Mouse (Mus musculus) forebrain, postnatal 0 days (tissue): ENCODE results near the gene Fmnl1. TPM values are rescaled to one million over a fixed set of nuclear protein-coding genes. Genes with fewer than 3 reads are reported as not detected.

ENCODE experiments used
- ATAC-seq: fragments of 200-750 bp; cut with Nextera tagmentation; 2 replicates; pipeline ENCODE4 v1.8.0; 2017; ENCODE audit warnings: mild to moderate bottlenecking, moderate library complexity
- DNase-seq: peaks from one replicate; pipeline ENCODE4 v3.0.0-alpha.2; 2015
- H3K27ac ChIP-seq: fragments of 300-500 bp; sonication (generic); 2 replicates; pipeline ENCODE4 v1.5.1; 2014; ENCODE audit warnings: low read depth, mild to moderate bottlenecking, antibody characterized with exemption, low read length, moderate library complexity, mixed read lengths
- H3K27me3 ChIP-seq: fragments of 300-500 bp; sonication (generic); 2 replicates; pipeline ENCODE4 v1.6.1; 2014; ENCODE audit warnings: mild to moderate bottlenecking, low read length, mixed read lengths; ENCODE audit not compliant: insufficient read depth
- H3K36me3 ChIP-seq: fragments of 300-500 bp; sonication (generic); 2 replicates; pipeline ENCODE4 v1.6.1; 2014; ENCODE audit warnings: mild to moderate bottlenecking, moderate library complexity; ENCODE audit not compliant: insufficient read depth
- H3K4me1 ChIP-seq: fragments of 300-500 bp; sonication (generic); 2 replicates; pipeline ENCODE4 v1.6.1; 2014; ENCODE audit warnings: antibody characterized with exemption; ENCODE audit not compliant: insufficient read depth
- H3K4me2 ChIP-seq: fragments of 300-500 bp; sonication (generic); 2 replicates; pipeline ENCODE4 v1.6.1; 2014; ENCODE audit warnings: low read depth, mild to moderate bottlenecking, moderate library complexity
- H3K4me3 ChIP-seq: fragments of 300-500 bp; sonication (generic); 2 replicates; pipeline ENCODE4 v1.5.1; 2014; ENCODE audit warnings: low read depth, low read length, mixed read lengths
- H3K9ac ChIP-seq: fragments of 300-500 bp; sonication (generic); 2 replicates; pipeline ENCODE4 v1.6.1; 2014; ENCODE audit warnings: mild to moderate bottlenecking
- H3K9me3 ChIP-seq: fragments of 300-500 bp; sonication (generic); 2 replicates; pipeline ENCODE4 v1.6.1; 2016; ENCODE audit warnings: low read length
- CTCF ChIP-seq: sonication (generic); IDR thresholded peaks from 2 replicates; pipeline ENCODE4 v1.5.1; 2016; ENCODE audit warnings: antibody characterized with exemption, control low read depth, low read depth
- WGBS: fragments of 180-500 bp; shearing (Covaris S2); extraction: QIAGEN DNeasy Blood & Tissue Kit; methylation state at CpG from one replicate; pipeline ENCODE4 v1.1.7; 2014; 5-methylcytosine and 5-hydroxymethylcytosine counted together
- polyA plus RNA-seq: library from polyadenylated mRNA; unstranded; fragments of >200 nt; fragmentation: Nextera tagmentation; extraction: Ambion mirVana; gene quantifications from 2 replicates; pipeline ENCODE4 v1.2.1, GENCODE M21; 2015
- total RNA-seq: library from RNA; depleted of rRNA; stranded (reverse); fragments of >200 nt; gene quantifications from 2 replicates; pipeline ENCODE4 v1.2.3, GENCODE M21; 2014

Fmnl1 gene
- total and polyA plus RNA-seq, 2 experiments from 2014 or later, result 7.1 to 9.4 TPM

- no peak for DNase-seq
- H3K27ac ChIP-seq, result no peak overlapping the region
- H3K4me2 ChIP-seq, result no peak overlapping the region
- peaks cover 8% of the 10 kb centered on the region for H3K36me3 ChIP-seq
- no peak for ATAC-seq
- H3K27me3 ChIP-seq, result no peaks in the 10 kb centered on the region
- no peak overlapping the region for H3K4me3 ChIP-seq
- H3K9me3 ChIP-seq, result no peaks in the 10 kb centered on the region
- H3K4me1 ChIP-seq, result no peaks in the 10 kb centered on the region
- no peak overlapping the region for H3K9ac ChIP-seq
- 76% methylated on average over 3 of the region's 3 CpGs for WGBS
- TF ChIP-seq CTCF, result no peak
Measured at GRCm38 (mm10) chr11:103181911-103182310, 11.0 kb downstream of the Fmnl1 start.

GRCm38 (mm10) chr11:103184891-103185290, 14.0 kb downstream of the Fmnl1 start:
- DNase-seq (peak; percentile 62), ATAC-seq (0 out of 2 replicates have a peak, but pooled peaks have one; percentile 34)
- WGBS, result 40% methylated on average over 2 of the region's 2 CpGs

GRCm38 (mm10) chr11:103192230-103192955, 21.5 kb downstream of the Fmnl1 start:
- H3K4me2 ChIP-seq, result peak overlapping the region; percentile 68
- ATAC-seq (peak; percentile 26), DNase-seq (peak; percentile 22)
- H3K9me3 ChIP-seq, result no peaks in the 10 kb centered on the region
- H3K9ac ChIP-seq, result peak overlapping the region; percentile 46
- no peak for TF ChIP-seq CTCF
- peaks cover 6% of the 10 kb centered on the region; the same call in 1 of the 2 replicates for H3K4me1 ChIP-seq
- peaks cover 30% of the 10 kb centered on the region for H3K36me3 ChIP-seq
- H3K27me3 ChIP-seq, result peaks cover 27% of the 10 kb centered on the region
- H3K27ac ChIP-seq, result no peak overlapping the region
- 16% methylated on average over 28 of the region's 28 CpGs for WGBS
- peak overlapping the region; percentile 33 for H3K4me3 ChIP-seq

More at GRCm38 (mm10) chr11:103184891-103185290, 14.0 kb downstream of the Fmnl1 start:
- Histone ChIP-seq H3K9ac (no peak overlapping the region), H3K9me3 (no peaks in the 10 kb centered on the region), H3K27ac (no peak overlapping the region), H3K4me3 (no peak overlapping the region), H3K36me3 (peaks cover 13% of the 10 kb centered on the region), H3K4me2 (no peak overlapping the region), H3K4me1 (no peaks in the 10 kb centered on the region), H3K27me3 (no peaks in the 10 kb centered on the region; the same call in 1 of the 2 replicates)
- peak; percentile 78 for TF ChIP-seq CTCF

GRCm38 (mm10) chr11:103192956-103193824, 22.3 kb downstream of the Fmnl1 start:
- DNase-seq (peak; percentile 80), ATAC-seq (peak; percentile 81)
- Histone ChIP-seq H3K4me1 (peaks cover 6% of the 10 kb centered on the region; the same call in 1 of the 2 replicates), H3K27ac (no peak overlapping the region), H3K27me3 (peaks cover 31% of the 10 kb centered on the region), H3K4me3 (peak overlapping the region; percentile 33), H3K9me3 (no peaks in the 10 kb centered on the region), H3K36me3 (peaks cover 31% of the 10 kb centered on the region), H3K9ac (peak overlapping the region; percentile 46), H3K4me2 (peak overlapping the region; percentile 68)
- 6% methylated on average over 42 of the region's 44 CpGs for WGBS
- TF ChIP-seq CTCF, result peak; percentile 77

GRCm38 (mm10) chr11:103193825-103194168, 22.9 kb downstream of the Fmnl1 start:
- Histone ChIP-seq H3K4me3 (no peak overlapping the region), H3K4me1 (peaks cover 8% of the 10 kb centered on the region; the same call in 1 of the 2 replicates), H3K9me3 (no peaks in the 10 kb centered on the region), H3K27ac (no peak overlapping the region), H3K36me3 (peaks cover 30% of the 10 kb centered on the region), H3K27me3 (peaks cover 31% of the 10 kb centered on the region), H3K4me2 (no peak overlapping the region), H3K9ac (no peak overlapping the region)
- WGBS, result 34% methylated on average over 9 of the region's 9 CpGs
- no peak for TF ChIP-seq CTCF
- ATAC-seq (no peak), DNase-seq (no peak)

GRCm38 (mm10) chr11:103195236-103195635, 24.3 kb downstream of the Fmnl1 start:
- no peak for TF ChIP-seq CTCF

GRCm38 (mm10) chr11:103195656-103196055, 24.7 kb downstream of the Fmnl1 start:
- H3K9ac ChIP-seq, result no peak overlapping the region
- H3K27me3 ChIP-seq, result peaks cover 28% of the 10 kb centered on the region
- no peak overlapping the region for H3K4me3 ChIP-seq
- no peak for DNase-seq
- 83% methylated on average over 5 of the region's 5 CpGs for WGBS
- H3K36me3 ChIP-seq, result peaks cover 22% of the 10 kb centered on the region; the same call in 1 of the 2 replicates
- H3K9me3 ChIP-seq, result no peaks in the 10 kb centered on the region
- no peak for TF ChIP-seq CTCF
- no peak for ATAC-seq
- no peak overlapping the region for H3K27ac ChIP-seq
- peaks cover 14% of the 10 kb centered on the region; the same call in 1 of the 2 replicates for H3K4me1 ChIP-seq
- H3K4me2 ChIP-seq, result no peak overlapping the region

More at GRCm38 (mm10) chr11:103195236-103195635, 24.3 kb downstream of the Fmnl1 start:
- WGBS, result 89% methylated on average over 18 of the region's 18 CpGs
- Histone ChIP-seq H3K4me2 (no peak overlapping the region), H3K27me3 (peaks cover 28% of the 10 kb centered on the region), H3K27ac (no peak overlapping the region), H3K36me3 (peaks cover 23% of the 10 kb centered on the region; the same call in 1 of the 2 replicates), H3K4me1 (peaks cover 14% of the 10 kb centered on the region; the same call in 1 of the 2 replicates), H3K9me3 (no peaks in the 10 kb centered on the region), H3K9ac (no peak overlapping the region), H3K4me3 (no peak overlapping the region)
- no peak for DNase-seq
- no peak for ATAC-seq
